Mouse (Mus musculus) adipocyte (in vitro differentiated cells): ENCODE measurements around the gene Trpm8.

Experiments used
- DNase-seq: peaks from one replicate; pipeline ENCODE4 v3.0.0-alpha.2; 2016; ENCODE audit warnings: low spot score

Trpm8 gene

DNA sequence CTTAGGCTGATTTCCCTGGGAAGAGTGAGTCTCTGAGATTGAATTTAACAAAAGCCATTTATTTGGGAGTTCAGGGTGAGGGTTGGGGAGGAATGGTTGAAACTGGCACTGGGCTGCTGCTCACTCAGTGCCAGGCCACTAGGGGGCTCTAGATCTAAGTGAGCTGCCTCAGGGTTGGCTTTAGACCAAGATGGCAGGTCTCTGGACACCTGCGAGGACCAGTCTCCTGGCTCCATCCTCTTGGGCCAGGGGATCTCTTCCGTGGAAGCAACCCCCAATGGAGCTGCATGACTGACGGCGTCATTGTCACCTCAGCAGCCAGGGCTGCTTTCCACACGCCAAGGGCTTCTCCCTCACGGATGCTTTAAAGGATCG lies 7.5 kb downstream of the Trpm8 start:
- peak; percentile 67 for DNase-seq

- peak; percentile 34 for DNase-seq
Measured at GRCm38 (mm10) chr1:88285652-88286051, 8.2 kb downstream of the Trpm8 start.

- no peak for DNase-seq
Measured at GRCm38 (mm10) chr1:88286136-88286845, 8.8 kb downstream of the Trpm8 start.

GRCm38 (mm10) chr1:88286887-88287696 lies 9.6 kb downstream of the Trpm8 start:
- no peak for DNase-seq

- peak; percentile 85 for DNase-seq
Measured at GRCm38 (mm10) chr1:88287697-88287980, 10.2 kb downstream of the Trpm8 start.

DNA sequence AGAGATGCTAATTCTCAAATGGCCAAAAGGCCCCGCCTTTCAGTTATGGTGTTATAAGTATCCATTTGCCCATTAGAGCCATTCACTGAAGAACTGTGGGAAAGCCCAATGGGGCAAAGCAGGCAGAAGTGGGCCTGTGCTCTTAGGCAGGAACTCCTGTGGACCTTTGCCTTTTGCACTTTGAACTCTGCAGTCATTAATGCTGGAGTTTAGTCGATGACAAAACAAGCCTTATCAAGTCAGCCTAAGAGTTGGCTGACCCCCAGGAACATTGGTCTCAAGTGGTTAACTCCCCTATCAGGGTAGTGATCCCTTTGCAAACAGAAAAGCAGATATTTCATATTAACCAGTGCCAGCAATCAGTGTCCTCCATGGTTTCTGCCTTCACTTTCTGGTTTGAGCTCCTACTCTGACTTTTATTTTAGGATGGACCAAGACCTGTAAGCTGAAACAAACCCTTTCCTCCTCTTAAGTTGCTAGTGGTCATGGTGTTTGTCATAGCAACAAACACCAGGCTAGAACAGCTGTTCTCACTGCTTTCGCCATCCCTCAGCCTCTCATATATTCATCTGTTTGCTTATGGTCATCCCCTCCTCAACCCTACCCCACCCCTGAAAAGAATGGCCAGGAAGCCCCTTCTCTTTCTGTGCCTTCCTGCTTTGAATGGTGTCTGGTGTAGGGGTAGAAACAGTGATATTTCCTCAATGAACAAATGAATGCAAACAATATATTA lies 10.8 kb downstream of the Trpm8 start:
- no peak for DNase-seq

GRCm38 (mm10) chr1:88288789-88289127 lies 11.3 kb downstream of the Trpm8 start:
- DNase-seq: no peak

DNA sequence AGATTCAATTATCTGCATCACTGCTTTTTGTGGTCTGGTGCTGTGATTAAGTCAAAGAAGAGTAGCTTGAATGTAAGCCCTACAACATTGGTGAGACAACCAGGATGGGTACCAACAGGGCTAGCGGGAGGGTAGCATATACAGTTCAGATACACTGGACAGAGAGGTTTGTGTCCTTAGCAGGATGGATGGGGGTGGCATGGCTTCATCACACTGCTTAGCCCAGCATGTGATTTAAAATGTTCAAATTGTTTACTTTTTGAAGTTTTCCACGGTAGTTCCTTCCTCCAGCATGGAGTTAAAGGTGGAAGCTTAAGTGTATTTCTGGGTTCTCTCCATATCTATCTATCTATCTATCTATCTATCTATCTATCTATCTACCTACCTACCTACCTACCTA lies 11.7 kb downstream of the Trpm8 start:
- DNase-seq: no peak

- DNase-seq: peak; percentile 70
Measured at GRCm38 (mm10) chr1:88289917-88290316, 12.5 kb downstream of the Trpm8 start.

- DNase-seq: no peak
Measured at GRCm38 (mm10) chr1:88290511-88290910, 13.1 kb downstream of the Trpm8 start.

- DNase-seq: no peak
Measured at GRCm38 (mm10) chr1:88291409-88292005, 14.0 kb downstream of the Trpm8 start.

DNA sequence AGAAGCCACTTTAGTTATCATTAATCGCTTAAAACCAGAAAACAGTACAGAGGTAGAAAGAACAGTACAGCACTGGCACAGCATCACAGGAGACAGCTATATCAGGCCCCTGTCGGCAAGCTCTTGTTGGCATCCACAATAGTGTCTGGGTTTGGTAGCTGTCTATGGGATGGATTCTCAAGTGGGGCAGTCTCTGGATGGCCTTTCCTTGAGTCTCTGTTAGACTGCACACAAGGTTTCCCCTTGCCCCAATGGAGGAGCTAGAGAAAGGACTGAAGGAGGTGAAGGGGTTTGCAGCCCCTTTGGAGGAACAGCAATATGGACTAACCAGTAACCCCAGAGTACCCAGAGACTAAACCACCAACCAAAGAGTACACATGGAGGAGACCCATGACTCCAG lies 14.6 kb downstream of the Trpm8 start:
- DNase-seq: no peak

- DNase-seq: no peak
Measured at GRCm38 (mm10) chr1:88294650-88295049, 17.2 kb downstream of the Trpm8 start.

DNA sequence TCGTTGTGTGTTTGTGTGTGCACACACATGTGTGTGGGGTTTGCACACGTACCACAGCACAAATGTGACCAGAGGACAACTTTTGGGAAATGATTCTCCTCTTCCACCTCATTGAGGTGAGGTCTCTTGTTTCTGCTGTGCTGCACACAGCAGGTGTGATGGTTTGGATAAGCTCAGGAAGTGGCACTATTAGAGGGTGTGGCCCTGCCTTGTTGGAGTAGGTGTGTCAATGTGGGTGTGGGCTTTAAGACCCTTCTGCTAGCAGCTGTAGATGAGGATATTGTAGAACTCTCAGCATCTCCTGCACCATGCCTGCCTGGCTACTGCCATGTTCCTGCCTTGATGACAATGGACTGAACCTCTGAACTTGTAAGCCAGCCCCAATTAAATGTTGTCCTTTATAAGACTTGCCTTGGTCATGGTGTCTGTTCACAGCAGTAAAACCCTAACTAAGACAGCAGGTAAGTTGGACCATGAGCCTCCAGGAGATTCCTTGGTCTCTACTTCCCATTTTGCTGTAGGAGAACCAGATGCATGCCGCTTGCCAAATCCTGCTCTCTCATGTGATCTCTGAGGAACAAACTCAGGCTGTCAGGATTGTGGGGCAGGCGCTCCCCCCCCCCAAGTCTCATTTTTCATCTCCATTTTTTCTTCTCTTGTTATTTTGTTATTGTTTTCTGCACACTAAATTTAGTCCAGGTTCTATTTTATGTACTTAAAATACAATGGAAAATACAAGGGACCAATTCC lies 18.9 kb downstream of the Trpm8 start:
- DNase-seq: no peak

DNA sequence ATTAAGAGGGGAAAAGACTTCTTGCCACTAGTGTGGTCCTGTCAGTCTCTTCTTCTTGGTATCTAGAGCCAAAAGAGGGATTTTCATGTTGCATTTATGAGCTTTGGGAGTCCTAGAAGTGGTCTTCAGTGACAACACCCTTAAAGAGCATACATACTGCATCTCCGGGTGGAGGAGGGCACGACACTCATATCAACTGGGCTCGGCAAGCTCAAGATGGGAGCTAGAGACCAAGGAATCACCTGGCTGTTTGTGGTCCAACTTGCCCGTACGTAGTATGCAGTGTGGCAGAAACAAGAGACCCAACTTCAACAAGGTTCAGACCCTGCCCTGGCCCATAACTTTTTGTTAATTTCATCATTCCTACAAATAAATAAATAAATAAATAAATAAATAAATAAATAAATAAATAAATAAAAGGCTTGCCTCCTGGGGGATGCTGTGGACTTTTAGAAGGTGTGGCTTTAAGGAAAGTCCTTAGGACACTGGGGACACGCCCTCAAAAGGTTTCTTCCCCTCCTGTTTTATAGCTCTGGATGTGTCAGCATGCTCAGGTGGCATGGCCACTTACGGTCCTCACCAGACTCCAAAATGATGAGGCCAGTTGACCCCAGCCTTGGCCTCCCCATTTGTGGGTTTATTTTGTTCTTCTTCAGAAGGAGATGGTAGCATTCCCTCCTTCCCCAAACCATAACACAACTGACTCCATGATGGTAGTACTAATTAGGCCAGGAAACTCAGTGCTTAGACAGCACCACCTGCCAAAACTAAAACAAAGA lies 20.2 kb downstream of the Trpm8 start:
- no peak for DNase-seq

DNA sequence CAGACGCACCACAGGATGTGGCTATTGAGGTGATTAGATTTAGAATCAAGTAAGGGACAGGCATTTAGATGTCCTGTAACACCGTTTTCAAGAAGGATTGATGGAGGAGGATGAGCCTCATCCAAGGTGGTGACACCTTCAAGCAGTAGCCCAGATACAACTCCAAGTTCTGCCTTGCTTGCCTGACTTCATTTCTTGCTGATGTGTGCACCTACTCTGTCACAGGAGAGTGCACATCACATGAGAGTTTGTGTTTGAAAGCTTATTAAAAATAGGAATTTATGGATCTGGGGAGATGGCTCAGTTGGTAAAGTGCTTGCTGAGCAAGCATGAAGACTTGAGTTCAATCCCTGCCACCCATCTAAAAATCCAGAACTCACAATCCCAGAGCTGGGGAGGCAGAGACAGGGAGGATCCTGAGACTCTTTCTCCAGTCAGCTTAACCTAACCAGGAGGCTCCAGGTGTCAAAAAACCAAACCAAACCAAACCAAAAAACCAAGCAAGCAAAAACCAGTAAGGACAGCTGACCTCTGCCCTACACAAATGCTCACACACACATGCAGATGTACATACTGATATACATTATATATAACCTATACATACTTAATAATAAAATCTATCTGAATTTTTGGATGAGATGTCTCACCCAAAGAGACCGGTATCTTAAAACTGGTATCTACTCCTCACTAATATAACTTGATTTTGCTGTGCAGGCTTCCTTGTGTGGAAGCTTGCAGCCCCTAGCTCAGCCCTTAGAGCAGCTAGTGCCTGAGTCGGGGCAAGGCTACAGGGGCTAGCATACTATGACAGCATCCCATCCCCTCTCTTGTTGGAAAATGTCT lies 21.4 kb downstream of the Trpm8 start:
- DNase-seq: no peak

- DNase-seq: no peak
Measured at GRCm38 (mm10) chr1:88299529-88299945, 22.1 kb downstream of the Trpm8 start.

DNA sequence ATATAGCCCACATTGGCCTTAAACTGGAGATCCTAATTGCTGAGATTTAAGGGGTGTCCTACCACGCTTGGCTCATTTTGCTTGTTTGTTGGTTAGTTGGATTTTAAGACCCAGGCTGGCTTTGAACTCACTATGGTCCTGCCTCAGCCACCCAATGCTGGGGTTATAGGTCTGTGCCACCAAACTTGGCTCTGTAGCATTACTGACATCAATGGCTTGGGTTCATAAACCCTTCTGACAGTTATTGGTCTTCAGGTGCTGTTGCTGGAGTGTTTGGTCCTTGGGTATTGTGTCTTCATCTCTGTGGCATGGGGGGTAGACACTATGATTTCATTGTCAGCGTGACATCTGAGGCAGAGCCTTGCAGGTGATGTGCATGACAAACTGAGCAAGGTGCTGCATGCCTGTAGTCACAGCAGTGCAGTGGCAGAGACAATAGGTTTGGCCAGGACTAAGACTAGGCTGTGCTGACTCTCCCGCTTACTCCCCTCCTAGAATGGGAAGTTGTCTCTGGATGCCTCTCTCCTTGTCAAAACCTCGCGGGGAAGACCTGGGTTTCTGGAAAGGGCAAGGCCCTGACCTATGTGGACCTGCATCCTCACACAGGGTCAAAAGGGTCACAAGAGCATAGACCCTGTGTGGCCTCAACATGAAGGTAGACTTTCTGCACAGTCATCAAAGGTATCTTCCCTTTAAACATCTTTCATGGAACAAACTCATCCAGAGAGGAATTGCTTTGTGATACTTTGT lies 23.0 kb downstream of the Trpm8 start:
- DNase-seq: no peak
